Mouse (Mus musculus): ENCODE measurements at regions not wholly inside any gene's neighbourhood (a gene's known extent, or its start where the extent isn't known, plus 50 kb on each side); places are given as distances from the start of the nearest gene placed in this dataset.
A peak's percentile ranks its signal among the peaks of the same experiment; 100 is the strongest.

DNA sequence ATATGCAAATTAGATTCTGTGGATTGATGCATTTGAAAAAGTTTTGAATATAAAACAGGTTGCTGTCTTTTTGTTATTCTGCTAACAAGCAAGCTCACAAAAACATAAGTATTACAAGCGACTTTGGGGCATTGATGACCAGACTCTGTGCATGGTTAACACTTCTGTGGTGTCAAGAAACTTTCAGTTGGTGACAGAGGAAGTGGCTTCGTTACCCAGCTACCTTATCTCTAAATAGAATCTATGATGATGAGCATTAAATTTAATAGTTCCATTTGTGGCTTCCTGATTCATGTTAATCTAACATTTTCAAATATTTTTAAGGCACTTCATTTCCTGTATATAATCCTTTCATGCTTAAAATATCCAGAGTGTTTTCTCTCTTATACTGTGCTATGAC, 100.8 kb downstream of the Tm2d1 start:
- DNase-seq = no peak

DNA sequence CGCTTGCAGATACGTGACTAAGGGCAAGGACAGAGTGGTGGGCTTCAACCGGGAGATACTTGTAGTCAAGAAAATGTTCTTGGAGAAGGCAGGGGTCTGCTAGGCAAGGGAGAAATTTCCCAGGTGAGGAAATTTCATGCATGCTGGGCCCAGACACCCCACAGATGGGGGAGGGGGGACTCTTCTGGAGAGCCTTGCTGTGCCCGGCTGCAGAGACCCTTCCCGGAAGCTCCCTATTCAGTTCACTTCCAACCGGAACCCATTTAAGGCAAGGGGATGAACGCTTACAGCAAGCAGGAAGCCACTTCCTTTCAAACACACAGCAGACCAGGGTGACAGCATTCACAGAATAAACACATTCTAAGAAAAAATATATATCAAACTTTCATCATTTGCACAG, 124.8 kb downstream of the Tm2d1 start:
- DNase-seq = peak; percentile 24

DNA sequence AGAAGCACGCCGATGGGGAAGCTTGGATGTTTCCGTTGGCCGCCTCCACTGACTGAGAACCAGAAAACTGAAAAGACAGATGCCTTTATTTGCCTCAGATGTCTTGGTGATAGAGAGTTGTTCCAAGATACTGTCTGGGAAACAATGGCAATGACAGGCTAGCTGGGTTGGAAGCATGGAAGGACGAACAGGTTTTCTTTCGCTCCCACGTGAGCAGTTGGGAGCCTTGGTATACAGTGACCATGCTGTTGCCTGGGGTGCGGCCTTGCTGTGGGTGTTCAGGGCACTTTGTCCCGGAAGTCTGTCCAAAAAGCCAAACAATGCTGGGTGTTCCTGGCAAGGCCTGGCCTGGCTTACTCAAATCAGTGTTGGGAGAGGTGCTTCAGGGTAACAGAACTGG, 125.4 kb downstream of the Tm2d1 start:
- no peak for DNase-seq

DNA sequence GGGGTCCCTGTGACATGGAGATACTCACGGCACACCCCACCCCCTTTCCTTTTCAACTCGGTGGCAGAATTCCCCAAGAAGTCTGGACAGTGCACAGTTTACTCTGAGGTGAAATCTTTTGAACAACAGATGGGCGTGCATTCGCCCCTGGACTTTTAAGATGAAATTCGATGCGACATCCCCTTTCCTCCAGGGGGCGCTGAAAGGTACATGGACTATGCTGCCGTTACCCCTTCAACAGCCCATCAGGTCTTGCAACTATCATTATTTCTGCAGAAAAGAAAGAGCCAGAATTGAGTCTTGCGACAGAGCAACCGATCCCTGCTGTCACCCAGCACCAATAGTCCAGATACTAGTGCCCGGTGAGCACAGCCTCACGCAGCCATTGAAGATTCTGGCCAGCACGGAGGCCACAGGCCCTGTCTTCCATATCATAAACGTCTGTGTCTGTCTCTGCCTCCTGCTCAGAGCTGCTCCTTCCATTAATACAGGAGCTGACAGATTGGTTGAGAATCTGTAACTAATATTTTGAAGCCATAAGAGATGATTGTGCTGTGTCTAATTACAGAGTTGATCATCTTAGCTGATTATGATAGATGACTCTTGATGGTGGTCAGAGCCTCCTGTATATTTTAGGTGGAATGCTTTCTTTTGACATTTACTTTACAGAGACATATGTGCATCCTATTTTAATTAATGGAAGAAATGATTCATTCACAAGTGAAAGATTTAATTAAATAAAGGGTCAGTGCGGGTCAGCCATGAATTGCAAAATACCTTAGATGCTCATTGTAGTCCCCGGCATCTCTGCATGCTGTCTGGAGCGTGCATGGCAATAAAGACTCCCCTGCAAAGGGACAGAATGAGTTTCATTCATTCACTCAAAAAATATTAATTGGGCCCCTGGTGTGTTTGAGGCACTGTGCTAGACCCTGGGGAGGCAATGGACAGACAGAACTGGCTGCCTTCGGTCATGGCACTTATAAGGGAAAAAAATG, 128.0 kb downstream of the Tm2d1 start:
- peak; percentile 42 for DNase-seq

DNA sequence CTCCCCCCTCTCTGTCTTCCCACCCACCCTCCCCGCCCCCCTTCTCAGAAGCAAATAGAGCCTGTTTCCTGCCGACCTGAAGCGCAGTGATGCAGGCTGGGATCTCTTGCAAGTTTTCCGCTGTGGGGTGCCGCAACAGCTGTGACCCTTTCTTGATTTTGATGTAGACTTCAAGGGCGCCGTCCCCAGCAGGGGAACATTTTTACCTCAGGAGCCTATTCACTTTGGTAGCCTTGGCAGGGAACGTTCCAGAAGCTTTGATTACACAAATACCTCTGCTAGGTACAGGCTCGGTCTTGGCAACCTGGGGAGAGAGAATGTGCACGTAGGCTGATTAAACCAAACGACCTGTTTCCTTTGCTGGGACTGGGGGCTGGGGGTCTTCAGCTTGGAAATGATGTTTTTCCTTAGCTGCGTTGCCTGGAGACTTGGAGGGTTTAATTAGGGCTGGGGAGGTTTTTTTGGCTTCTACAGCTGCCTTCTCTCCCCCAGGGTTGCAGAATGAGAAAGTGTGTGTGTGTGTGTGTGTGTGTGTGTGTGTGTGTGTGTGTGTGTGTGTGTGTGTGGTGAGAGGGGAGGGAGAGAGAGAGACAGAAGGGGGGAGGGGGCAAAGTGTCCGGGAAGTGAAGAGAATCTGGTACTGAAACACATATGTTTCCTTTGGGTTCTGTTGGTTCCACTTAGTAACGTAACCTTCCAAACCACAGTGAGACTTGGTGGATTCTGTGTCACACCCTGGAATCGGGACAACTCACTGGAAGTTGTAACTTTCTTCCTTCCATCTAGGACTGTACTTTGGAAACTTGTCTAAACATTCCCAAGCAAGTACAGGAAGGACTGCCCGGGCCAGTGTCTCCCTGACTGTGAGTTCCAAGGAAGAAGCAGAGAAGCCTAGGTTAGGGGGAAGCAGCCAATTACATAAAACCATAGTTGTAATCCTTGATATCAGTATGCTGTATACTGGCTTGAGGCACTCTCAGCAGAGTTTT, 138.9 kb downstream of the Tm2d1 start:
- DNase-seq = peak; percentile 42

DNA sequence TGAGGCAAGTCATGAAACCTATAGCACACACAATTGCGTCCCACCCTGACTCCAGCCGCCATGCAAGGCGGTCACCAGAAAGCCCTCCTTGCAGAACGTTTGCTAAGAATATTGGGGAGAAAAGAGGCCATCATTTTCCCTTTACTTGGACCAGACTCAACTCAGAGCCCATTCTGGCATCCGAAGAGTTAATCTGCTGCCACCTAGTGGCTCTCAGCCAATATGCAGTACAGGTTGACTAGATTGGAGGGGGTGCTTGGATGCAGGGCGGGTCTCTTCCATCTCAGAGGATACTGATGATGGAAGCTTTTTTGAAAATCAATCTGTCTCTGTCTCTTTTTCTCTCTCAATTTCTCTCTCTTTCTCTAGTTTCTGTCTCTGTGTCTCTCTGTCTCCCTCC, 139.6 kb downstream of the Tm2d1 start:
- peak; percentile 70 for DNase-seq

DNA sequence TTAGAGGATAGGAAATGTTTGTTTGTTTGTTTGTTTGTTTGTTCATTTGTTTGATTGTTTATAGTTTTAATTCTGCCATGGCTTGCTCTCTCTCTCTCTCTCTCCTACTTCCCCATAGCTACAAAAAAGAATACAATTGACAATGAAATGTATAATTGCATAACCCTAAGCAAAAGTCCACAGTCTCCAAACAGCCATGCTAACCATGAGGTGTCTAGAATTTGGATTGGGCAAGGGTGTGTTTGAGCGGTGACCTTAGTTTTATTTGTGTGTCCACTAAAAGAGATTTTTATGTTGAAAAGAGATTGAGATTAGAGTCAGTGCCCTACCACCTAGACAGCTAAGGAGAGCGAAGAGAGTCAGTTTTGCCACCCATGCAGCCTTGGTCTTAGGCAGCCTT, 141.2 kb downstream of the Tm2d1 start:
- DNase-seq = no peak

DNA sequence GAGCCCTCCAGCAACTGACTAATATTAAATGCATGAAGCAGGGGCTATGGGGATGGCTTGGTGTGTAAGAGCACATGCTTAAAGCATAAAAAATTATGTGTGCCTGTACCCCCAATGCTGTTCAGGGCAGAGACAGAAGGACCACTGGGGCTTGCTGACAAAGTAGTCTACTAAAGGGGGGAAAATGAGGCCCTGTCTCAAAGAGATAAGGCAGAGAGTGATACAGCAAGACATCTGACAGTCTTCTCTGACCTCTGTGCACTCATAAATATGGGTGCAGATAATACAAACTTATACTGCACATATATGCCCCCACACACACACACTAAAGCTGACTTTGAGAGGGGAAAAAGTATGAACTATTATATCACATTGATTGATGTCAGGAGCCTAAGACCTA, 142.8 kb downstream of the Tm2d1 start:
- no peak for DNase-seq

DNA sequence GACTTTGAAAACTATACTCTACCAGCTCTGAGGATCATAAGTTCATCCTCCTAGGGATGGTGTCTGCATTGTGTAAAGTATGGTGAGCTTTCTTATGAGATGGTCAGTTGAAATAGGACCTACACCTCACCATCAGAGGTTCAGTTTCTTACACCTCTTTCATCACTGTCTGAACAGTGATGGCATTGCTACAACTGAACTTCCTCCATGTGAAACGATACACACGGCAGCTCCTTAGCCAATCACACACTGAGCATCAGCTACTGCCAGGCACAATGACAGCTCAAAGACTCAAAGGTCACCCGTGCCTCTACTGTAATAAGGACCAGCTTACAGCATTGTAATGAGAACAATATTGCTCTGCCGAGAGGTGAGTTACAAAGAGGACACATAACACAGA, 145.0 kb downstream of the Tm2d1 start:
- no peak for DNase-seq

DNA sequence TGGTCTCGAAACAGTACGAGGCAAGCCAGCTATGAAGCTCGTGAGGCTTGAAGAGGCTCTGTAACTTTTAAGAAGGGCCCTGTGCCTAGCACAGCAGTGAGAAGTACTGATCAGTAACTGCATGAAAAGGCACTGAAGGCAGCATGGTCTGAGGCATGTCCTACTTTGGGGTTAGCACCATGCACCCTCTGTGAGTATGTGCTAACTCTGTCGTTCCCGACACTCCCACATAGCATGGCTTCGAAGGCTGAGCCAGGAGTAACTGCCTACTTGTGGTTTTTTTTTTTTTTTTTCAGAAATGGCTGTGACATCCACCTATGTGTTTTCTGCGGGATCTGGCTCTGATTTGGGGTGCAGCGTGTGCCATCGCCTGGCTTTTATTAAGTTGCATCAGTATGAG, 145.6 kb downstream of the Tm2d1 start:
- no peak for DNase-seq

DNA sequence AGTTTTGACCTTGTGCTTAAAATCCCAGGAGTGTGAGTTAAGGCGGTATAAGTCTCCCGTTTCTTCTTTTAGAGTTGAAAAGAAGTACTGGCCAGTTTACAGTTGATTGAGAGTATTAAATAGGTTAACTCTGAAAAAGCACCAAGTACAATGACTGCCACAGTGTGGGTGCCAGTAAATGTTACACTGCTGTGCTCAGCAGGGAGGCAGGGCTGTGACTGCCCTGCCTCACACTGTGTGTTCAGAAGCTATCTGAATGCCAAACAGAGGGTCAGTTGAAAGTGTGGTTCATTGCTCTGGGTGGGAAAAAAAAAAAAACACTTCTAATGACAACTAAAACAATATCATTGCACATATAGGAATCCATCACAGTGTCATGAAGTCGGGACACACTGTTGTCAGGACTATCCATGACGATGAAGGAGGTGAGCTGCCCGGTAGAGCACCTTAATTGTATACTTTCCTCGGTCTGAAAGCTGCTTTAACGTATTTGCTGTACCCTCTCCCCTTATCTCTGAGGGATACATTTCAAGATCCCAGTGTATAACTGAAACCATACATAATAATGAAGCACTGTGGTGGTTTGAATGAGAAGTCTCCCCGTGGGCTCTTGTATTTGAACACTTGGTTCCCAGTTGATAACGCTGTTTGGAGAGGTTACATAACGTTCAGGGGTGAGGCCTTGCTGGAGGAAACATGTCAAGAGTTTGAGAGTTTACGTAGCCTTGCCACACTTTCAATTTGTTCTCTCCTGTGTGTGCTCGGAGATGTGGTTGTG, 146.9 kb downstream of the Tm2d1 start:
- no peak for DNase-seq

DNA sequence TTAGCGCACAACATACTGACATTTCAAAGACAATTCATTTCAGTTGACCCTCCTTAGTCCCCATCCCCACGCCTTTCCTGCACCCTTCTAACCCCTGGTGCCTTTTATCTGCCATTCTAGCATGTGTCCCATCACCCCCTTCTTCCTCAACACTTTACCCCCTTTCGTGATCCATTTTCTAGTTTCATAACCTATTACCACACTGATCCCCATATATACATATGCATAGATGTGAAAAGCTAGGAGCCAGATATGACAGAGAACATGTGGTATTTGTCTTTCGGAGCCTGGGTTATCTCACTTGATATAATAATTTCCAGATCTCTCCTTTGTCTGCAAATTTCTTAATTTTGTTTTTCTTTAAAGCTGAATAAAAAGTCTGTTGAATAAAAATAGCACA, 154.9 kb downstream of the Tm2d1 start:
- no peak for DNase-seq

DNA sequence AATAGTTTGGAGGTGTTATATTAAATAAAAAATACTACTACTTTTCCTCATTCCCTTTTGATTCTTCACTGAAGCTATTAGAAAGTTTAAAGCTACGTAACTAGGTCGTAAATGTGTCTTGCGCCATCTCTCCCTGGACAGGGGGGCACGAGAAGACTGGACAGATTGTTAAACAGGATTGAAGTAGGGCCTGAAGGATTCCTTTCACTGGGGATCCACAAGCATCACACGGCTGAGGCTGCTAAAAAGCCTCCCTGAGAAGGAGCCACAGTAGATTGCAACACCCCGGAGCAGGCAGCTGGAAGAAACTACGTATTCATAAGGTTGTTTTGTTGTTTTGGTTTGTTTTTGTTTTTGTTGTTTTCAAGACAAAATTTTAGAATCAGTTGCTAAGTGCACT, 158.7 kb downstream of the Tm2d1 start:
- no peak for DNase-seq

DNA sequence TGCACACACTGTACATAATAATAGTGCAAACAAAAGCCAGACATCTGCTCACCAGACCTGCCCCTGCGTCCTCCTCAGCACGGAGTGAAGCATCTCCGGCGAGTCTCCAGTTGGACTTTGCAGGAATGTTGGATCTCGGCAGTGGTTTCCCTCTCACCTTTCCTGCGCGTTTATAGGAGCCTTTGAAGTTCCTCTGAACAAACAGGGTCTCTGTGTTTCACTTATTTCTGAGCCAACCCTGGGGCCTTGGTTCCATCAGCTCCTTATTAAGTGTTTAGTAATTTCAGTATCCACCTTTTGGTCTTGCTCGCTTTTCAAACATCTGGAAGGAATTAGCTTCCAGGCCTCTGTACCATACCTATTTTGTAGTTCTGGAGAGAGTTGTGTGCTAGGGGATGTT, 159.7 kb downstream of the Tm2d1 start:
- DNase-seq = no peak

DNA sequence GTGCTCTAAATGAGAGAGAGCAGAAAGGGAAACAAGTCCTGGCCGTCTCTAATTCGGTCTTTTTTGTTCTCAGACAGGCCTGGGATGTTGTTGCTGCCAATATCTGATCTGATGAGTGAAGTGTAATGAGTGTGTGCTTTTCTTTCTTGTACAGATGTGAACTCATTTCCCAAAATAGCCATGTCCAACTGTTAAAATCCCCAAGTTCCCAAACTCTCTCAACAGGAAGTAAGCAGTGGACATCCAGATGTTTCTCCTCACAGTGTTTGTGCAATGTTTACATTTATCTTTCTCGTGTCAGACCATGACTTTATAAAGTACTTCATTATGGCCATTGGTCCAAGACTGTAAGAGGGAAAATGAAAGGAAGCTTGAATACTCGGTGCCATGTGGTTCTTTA, 161.5 kb downstream of the Tm2d1 start:
- no peak for DNase-seq

DNA sequence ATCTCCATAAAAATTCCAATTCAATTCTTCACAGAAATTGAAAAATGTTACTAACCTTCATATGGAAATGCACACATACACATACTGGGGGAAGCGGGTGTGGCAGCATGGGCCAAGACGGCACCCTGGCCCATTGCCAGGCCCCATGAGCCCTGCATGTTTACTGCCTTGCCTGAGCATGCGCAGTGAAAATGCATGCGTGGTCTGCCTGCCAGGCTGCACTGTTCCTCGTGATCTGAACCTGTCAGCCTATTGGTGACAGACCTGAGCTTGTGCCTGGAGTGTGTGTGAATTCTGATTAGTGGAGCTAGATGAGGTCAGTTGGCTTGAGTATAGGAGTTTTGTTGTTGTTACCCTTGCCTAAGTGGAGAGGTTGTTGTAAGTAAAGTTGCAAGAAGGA, 167.9 kb downstream of the Tm2d1 start:
- DNase-seq = no peak

DNA sequence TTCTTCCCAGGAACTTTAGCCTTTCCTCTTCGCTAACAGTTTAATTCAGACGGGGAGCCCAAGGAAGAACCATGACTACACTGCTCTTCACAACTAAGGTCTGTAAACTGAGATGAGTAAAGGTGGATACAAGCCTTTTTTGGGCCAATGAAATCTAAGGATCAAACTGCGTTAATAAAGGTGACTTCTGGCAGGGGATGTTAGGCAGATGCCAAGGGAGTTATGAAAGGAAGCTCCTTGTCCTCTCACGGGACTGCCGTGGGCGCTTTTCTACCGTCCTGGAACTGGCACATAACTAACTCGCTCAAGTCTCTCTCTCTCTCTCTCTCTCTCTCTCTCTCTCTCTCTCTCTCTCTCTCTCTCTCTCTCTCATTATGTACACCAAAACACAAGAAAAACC, 175.7 kb downstream of the Tm2d1 start:
- DNase-seq = no peak

DNA sequence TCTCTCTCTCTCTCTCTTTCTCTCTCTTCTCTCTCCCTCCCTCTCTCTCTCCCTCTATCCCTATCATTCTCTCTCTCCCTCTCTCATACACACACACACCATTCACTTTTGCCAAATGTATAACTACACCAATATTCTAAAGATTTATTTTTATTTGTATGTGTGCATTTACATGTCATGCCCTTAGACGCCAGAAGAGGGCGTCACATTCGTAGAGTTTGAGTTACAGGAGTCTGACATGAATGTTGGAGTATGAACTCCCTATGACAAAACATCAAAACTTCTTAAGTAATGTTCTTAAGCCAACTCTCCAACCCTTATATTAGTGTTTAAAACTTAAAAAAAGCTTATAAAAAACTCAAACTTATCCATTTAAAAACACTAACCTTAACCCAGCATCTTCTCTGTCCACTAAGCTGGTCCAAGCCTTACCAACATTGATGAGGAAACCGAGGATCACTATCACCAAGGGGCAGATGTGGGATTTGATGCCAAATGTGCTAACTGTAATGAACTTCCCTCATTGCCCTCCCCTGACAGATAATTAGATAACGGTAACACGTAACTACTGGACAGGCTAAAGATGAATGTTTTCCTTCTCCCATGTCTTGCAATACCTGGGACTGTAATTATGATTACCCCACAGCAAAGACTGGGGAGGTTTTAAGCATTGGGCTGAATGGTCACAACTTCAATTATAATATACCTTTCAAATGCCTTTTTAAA, 176.7 kb downstream of the Tm2d1 start:
- DNase-seq = no peak

DNA sequence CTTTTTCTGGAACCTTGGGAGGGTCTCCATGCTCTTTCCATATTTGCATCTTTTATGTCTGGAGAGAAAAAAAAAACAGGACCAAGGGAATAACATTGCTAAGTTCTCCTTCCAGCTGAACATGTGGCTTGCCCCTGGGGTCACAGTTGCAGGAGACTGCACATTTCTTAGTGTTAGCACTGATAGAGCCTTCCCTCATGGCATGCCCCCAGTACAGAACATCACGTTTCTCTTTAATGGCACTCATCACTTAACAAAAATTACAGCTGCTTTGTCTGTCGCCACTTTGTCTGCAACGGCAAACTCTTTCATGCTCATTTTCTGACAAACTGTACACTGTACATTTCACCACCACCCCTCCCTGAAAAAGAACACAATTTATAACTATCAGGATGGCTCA, 180.0 kb downstream of the Tm2d1 start:
- DNase-seq = no peak

DNA sequence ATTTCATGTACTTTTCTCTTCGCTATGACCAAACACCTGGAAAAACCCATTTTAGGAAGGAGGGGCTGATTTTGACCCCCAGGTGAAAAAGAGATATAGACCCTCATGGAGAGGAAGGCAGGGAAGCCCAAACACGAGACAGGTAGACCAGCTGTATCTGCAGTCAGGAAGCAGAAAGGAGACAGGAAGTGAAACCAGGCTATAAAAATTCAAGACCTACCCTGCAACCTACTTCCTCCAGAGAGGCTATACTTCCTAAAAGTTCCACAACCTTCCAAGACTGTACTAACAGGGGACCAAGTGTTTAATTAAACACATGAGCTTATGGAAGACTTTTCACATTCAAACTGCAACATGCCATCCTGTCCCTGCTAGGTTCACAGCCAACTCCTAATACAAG, 180.9 kb downstream of the Tm2d1 start:
- DNase-seq = no peak

DNA sequence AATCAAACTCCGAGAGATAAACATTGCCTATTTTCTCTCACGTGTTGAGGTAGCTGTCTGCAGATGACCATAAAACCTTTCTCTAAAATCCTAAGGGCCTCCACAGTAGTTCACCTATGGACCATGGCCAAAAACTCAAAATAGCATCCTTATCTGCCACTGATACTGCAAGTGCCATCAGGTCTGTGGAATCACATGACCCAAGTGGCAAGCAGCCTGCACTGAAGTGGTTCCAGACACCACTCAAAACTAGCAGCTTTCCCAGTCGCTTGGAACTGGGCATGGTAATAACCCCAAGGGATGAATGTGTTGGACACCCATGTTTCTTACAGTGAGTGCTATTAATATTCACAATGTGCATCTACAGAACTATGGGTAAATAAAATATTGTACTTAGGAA, 182.0 kb downstream of the Tm2d1 start:
- DNase-seq = no peak

DNA sequence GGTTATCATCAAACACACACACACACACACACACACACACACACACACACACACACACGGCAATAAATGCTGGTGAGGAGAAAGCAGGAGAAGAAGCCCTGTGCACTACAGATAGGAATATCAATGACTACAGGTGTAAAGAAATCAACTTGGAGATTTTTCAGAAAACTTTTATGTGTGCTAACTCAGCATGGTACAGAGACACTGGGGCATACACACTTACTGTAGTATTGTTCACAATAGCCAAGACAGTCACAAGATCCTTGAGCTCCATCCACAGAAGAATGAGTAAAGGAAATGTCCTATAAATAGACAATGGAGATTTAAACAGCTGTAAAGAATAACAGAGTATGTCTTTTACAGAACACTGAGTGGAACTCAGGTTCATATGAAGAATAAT, 182.4 kb downstream of the Tm2d1 start:
- no peak for DNase-seq

Measured in kidney, postnatal 10 days (tissue).